Mouse (Mus musculus) liver, embryonic 14.5 days (tissue): ENCODE data around the gene Qsox1. TPM values are rescaled to one million over a fixed set of nuclear protein-coding genes. Genes with fewer than 3 reads are reported as not detected.

Experiments
- ATAC-seq: fragments of 200-750 bp; cut with Nextera tagmentation; 2 replicates; pipeline ENCODE4 v1.8.0; 2017; ENCODE audit warnings: moderate number of reproducible peaks, mild to moderate bottlenecking, moderate library complexity; ENCODE audit not compliant: insufficient read depth
- DNase-seq, 3 experiments: peaks; one replicate each; pipeline ENCODE4 v3.0.0-alpha.2; 2012 to 2013; ENCODE audit warnings: low read depth in 3 of 3, low spot score in 3 of 3
- H3K27ac ChIP-seq: fragments of 300-500 bp; sonication (generic); 2 replicates; pipeline ENCODE4 v1.5.1; 2014; ENCODE audit warnings: moderate library complexity, mild to moderate bottlenecking, control low read depth, inconsistent platforms
- H3K27me3 ChIP-seq: fragments of 300-500 bp; sonication (generic); 2 replicates; pipeline ENCODE4 v1.6.1; 2014; ENCODE audit warnings: mild to moderate bottlenecking, low read length, moderate library complexity; ENCODE audit not compliant: control insufficient read depth, insufficient read depth
- H3K36me3 ChIP-seq: fragments of 300-500 bp; sonication (generic); replicated peaks from 2 replicates; pipeline ENCODE4 v1.6.1; 2014; ENCODE audit warnings: low read depth; ENCODE audit not compliant: control insufficient read depth, insufficient read depth
- H3K4me1 ChIP-seq, 2 experiments: fragments of 200-500 bp in 1 of 2; fragments of 300-500 bp in 1 of 2; sonication (generic) in 1 of 2; replicated peaks; 2 replicates each; pipeline ENCODE4 v1.6.1; 2012 to 2014; ENCODE audit warnings: antibody characterized with exemption in 1 of 2, inconsistent platforms in 1 of 2, low read length in 1 of 2; ENCODE audit not compliant: control insufficient read depth in 2 of 2, insufficient read depth in 2 of 2
- H3K4me2 ChIP-seq: fragments of 300-500 bp; sonication (generic); 2 replicates; pipeline ENCODE4 v1.6.1; 2014; ENCODE audit warnings: low read depth, mild to moderate bottlenecking, control low read depth, moderate library complexity
- H3K4me3 ChIP-seq, 2 experiments: fragments of 200-500 bp in 1 of 2; fragments of 300-500 bp in 1 of 2; sonication (generic) in 1 of 2; 2 replicates each; pipeline ENCODE4 v1.5.1; 2012 to 2014; ENCODE audit warnings: low read depth in 2 of 2, low read length in 2 of 2, mild to moderate bottlenecking in 2 of 2, control low read depth in 1 of 2, inconsistent platforms in 1 of 2, moderate library complexity in 1 of 2; ENCODE audit not compliant: insufficient read depth in 1 of 2
- H3K9ac ChIP-seq: fragments of 300-500 bp; sonication (generic); replicated peaks from 2 replicates; pipeline ENCODE4 v1.6.1; 2014; ENCODE audit warnings: mild to moderate bottlenecking, control low read depth, moderate library complexity
- H3K9me3 ChIP-seq: fragments of 300-500 bp; sonication (generic); 2 replicates; pipeline ENCODE4 v1.6.1; 2016; ENCODE audit warnings: low read length, mixed read lengths; ENCODE audit not compliant: control insufficient read depth
- CTCF ChIP-seq: IDR thresholded peaks from 2 replicates; pipeline ENCODE4 v1.5.1; 2016; ENCODE audit warnings: antibody characterized with exemption, low read depth, control low read depth
- EP300 ChIP-seq: IDR thresholded peaks from 2 replicates; pipeline ENCODE4 v1.6.1; 2016; ENCODE audit warnings: antibody characterized with exemption, low read depth
- WGBS: fragments of 180-500 bp; shearing (Covaris S2); extraction: QIAGEN DNeasy Blood & Tissue Kit; methylation state at CpG from one replicate; pipeline ENCODE4 v1.1.7; 2014; ENCODE audit not compliant: insufficient replicate concordance; 5-methylcytosine and 5-hydroxymethylcytosine counted together
- polyA plus RNA-seq, 2 experiments: library from polyadenylated mRNA; depleted of rRNA in 1 of 2; stranded (reverse) in 1 of 2; unstranded in 1 of 2; fragments of >200 nt; fragmentation: Nextera tagmentation in 1 of 2; extraction: Ambion mirVana in 1 of 2; gene quantifications; 2 replicates each; pipeline versions ENCODE4 v1.2.1 to v1.2.3; 2012 to 2014

The Qsox1 gene
- polyA plus RNA-seq, 2 experiments, result 11.0 to 16.5 TPM

- no peaks in the 10 kb centered on the region for H3K36me3 ChIP-seq
- WGBS, result 53% methylated on average over 5 of the region's 5 CpGs
- no peak overlapping the region for H3K4me2 ChIP-seq
- H3K4me1 ChIP-seq, result no peaks in the 10 kb centered on the region
- H3K27me3 ChIP-seq, result peaks cover 49% of the 10 kb centered on the region
- no peaks in the 10 kb centered on the region for H3K9me3 ChIP-seq
- ATAC-seq (no peak), DNase-seq (no peak)
- TF ChIP-seq EP300 (no peak), CTCF (no peak)
- H3K9ac ChIP-seq, result no peak overlapping the region
- no peak overlapping the region for H3K4me3 ChIP-seq
- no peak overlapping the region for H3K27ac ChIP-seq
These were observed 64.8 kb downstream of the Qsox1 start for GRCm38 (mm10) chr1:155747911-155748310.

- no peaks in the 10 kb centered on the region for H3K4me1 ChIP-seq
- WGBS, result 15% methylated on average over 8 of the region's 8 CpGs
- DNase-seq, result no peak
- peaks cover 56% of the 10 kb centered on the region for H3K27me3 ChIP-seq
- TF ChIP-seq EP300 (no peak), CTCF (no peak)
- no peak overlapping the region for H3K4me3 ChIP-seq
- no peaks in the 10 kb centered on the region for H3K36me3 ChIP-seq
- no peak overlapping the region for H3K4me2 ChIP-seq
- no peak overlapping the region for H3K9ac ChIP-seq
- ATAC-seq, result no peak
- H3K27ac ChIP-seq, result no peak overlapping the region
- no peaks in the 10 kb centered on the region for H3K9me3 ChIP-seq
These were observed 65.7 kb downstream of the Qsox1 start for GRCm38 (mm10) chr1:155747011-155747410.

DNA sequence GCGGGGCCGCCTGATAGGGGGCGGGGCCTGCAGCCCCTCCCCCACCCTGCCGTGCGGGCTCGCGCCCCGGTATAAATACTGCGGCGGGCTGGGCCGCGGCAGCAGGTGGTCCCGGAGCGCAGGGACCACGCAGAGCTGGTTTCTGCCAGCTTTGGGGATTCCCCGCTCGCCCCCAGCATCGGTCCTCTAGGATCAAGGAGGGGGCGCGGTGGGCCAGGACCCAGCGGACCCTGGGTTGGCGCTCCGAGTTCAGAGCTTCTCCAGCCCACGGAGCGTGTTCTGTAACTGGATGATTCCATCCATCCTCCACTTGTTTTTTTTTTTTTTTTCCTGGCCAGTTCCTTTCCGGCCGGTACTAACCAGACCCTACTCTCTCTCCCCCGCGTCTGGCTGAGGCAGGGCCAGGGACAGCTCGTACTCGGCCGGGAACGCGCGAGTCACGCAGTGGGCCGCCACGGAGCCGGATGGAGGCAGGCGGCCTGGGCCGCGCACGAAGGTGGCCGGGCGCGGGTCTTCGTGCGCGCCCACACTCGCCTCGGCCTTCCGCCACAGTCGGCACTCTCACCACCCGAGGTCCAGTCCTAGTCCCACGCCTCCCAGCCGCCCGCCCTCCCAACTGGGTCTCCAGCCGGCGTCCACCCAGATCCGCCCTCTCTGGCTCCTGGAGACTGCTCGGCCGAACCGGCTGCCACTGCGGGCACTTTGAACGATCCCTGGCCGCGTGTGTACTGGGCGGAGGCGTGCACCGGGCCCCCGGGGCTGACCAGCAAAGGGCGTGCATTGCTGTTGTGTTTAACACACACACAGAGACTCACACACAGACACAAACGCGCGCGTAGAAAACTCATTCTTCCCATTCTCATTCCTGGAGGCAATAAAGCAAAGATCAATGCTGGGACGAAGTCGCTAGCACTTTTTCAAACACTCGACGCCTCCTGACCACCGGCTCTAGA lies 70.0 kb downstream of the Qsox1 start:
- peak overlapping the region in 1 of 2 experiments; percentile 45; a peak in 3 of 4 replicates for H3K4me3 ChIP-seq

DNA sequence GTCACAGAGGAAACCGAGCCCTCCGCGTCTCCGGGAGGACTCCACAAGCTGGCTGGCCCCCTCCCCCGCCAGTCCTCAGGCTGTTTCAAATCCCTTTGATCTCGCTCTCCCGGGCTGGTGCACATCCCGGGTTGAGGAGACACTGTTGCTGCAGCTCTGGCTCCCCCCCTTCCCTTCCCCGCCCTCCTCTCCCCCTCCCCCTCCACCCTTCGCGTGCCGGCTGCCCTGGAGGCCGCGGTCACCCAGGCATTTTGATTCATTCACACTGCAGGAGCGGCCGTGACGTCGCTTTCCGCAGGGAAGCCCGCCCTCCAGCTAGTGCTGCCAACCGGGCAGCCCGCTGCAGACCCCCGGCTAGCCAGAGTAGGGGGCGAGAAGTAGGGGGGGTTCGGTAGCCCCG lies 70.7 kb downstream of the Qsox1 start:
- DNase-seq (no peak), ATAC-seq (no peak)
- no peak overlapping the region for H3K9ac ChIP-seq
- under 1% methylated on average over 26 of the region's 26 CpGs for WGBS
- H3K27me3 ChIP-seq, result peaks cover 92% of the 10 kb centered on the region
- peak overlapping the region in 1 of 2 experiments; percentile 45; a peak in 2 of 4 replicates for H3K4me3 ChIP-seq
- H3K9me3 ChIP-seq, result no peaks in the 10 kb centered on the region
- H3K4me1 ChIP-seq, result no peaks in the 10 kb centered on the region
- TF ChIP-seq EP300 (no peak), CTCF (no peak)
- H3K27ac ChIP-seq, result no peak overlapping the region
- H3K4me2 ChIP-seq, result peak overlapping the region; percentile 64
- H3K36me3 ChIP-seq, result no peaks in the 10 kb centered on the region

More for the DNA sequence above, 70.0 kb downstream of the Qsox1 start:
- Histone ChIP-seq H3K4me2 (peak overlapping the region; percentile 64), H3K4me1 (no peaks in the 10 kb centered on the region), H3K9me3 (no peaks in the 10 kb centered on the region), H3K27ac (no peak overlapping the region), H3K9ac (no peak overlapping the region), H3K36me3 (no peaks in the 10 kb centered on the region), H3K27me3 (peaks cover 92% of the 10 kb centered on the region)
- under 1% methylated on average over 78 of the region's 81 CpGs for whole genome bisulfite sequencing
- DNase-seq, result no peak
- no peak for ATAC-seq
- TF ChIP-seq EP300 (no peak), CTCF (no peak)

DNA sequence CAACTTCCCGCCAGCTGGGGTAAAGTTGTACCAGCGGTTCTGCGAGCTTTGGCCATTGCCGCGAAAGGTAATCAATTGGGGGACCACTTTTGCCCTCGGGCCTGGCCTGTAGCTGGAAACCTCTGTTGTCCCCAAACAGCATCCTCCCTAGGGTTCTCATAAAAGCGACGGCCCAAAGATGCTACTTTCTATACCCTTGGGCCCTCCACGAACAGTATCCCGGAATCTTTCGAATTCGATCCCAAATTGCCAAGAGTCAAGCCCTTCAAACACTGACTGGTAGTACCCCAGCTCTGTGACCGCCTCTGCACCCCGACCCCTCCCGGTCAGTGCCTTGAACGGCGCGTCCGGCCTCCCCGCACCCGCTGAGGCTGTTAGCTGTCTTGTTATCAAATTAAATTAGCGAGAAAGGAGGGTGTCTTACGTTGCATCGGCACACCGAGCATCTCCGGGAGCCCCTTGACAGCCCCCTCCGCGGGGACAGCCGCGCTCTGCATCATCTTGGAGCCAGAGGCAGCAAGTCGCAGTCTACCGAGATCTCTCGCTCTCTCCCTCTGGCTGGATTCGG lies 71.2 kb downstream of the Qsox1 start:
- TF ChIP-seq CTCF (no peak), EP300 (no peak)
- H3K36me3 ChIP-seq, result no peaks in the 10 kb centered on the region
- WGBS, result 1% methylated on average over 34 of the region's 34 CpGs
- H3K27me3 ChIP-seq, result peaks cover 92% of the 10 kb centered on the region
- H3K4me2 ChIP-seq, result peak overlapping the region; percentile 64
- no peaks in the 10 kb centered on the region for H3K4me1 ChIP-seq
- no peak overlapping the region for H3K9ac ChIP-seq
- H3K4me3 ChIP-seq, result peak overlapping the region in 1 of 2 experiments; percentile 45; a peak in 1 of 4 replicates
- ATAC-seq (no peak), DNase-seq (no peak)
- H3K27ac ChIP-seq, result no peak overlapping the region
- no peaks in the 10 kb centered on the region for H3K9me3 ChIP-seq
